Mouse (Mus musculus): ENCODE results near the gene Cd247. TPM values are rescaled to one million over a fixed set of nuclear protein-coding genes. Genes with fewer than 3 reads are reported as not detected.

Cd247 gene
- polyA plus RNA-seq, 1 experiment = not detected

DNA sequence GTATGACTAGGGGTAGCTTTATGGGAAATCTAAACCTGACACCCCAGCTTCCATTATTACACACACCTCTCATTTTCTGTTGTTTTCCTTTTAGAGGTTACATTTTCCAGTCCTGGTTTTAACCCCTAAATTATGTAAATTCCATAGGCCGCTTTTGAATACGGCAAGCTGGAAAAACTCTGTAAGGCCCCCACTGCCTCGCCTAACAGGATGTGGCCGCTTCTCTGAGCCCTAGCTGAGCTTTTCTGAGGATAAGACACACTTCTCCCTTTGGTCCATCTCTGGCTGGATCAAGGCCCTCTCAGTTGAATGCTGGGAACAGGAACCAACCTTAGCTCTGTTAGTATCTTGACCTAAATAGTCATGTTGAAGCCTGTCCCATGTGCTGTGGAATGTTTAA, 15.7 kb downstream of the Cd247 start:
- Histone ChIP-seq H3K79me2 (ENCODE audit: control insufficient read depth, insufficient read depth) (no peaks in the 10 kb centered on the region), H3K4me3 (no peak overlapping the region)

DNA sequence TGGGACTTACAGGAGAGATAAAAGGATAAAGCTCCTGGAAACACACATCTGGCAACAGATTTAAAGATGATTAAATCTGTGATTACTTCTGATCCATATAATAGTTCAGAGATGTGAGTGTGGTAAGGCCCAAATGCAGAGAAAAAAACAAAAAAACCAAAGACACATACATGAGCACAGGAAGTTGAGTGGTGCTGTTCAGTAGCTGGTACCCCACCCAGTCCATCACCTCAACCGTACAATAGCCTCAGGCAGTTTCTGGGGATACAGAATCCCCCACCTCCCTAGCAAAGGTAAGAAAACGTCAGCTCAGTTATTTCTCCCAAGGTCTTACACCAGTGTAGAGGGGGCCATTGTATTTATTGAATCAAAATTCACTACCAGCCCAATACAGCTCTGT, 22.2 kb downstream of the Cd247 start:
- H3ac ChIP-seq (ENCODE audit: control insufficient read depth, insufficient read length) = no peak overlapping the region
- H3K4me2 ChIP-seq (ENCODE audit: low read depth) = no peak overlapping the region
- no peaks in the 10 kb centered on the region for H3K79me2 ChIP-seq (ENCODE audit: control insufficient read depth, insufficient read depth)
- H3K27me3 ChIP-seq (ENCODE audit: control insufficient read depth, insufficient read depth, insufficient read length) = no peaks in the 10 kb centered on the region
- no peak overlapping the region for H3K4me3 ChIP-seq
- no peaks in the 10 kb centered on the region for H3K36me3 ChIP-seq (ENCODE audit: control insufficient read depth, insufficient read depth)
- TF ChIP-seq SRF (IDR thresholded peaks at IDR 0.05; ENCODE audit: control insufficient read depth, insufficient read length, low read depth) (no peak), TCF3 (IDR thresholded peaks at IDR 0.05; ENCODE audit: insufficient read length, low read depth) (no peak), REST (IDR thresholded peaks at IDR 0.05; ENCODE audit: insufficient read depth, insufficient read length) (no peak), E2F4 (IDR thresholded peaks at IDR 0.05; ENCODE audit: insufficient read depth) (no peak), MYOD1 (IDR thresholded peaks at IDR 0.05; ENCODE audit: control insufficient read depth in 1 of 3, insufficient read length in 2 of 3, low read depth in 2 of 3) (no peak), POLR2A (IDR thresholded peaks at IDR 0.05; ENCODE audit: insufficient read length, low read depth) (no peak), CEBPB (IDR thresholded peaks at IDR 0.05; ENCODE audit: insufficient read depth, poor library complexity, severe bottlenecking) (no peak), TCF12 (IDR thresholded peaks at IDR 0.05; ENCODE audit: insufficient read depth, poor library complexity, severe bottlenecking) (no peak), USF1 (IDR thresholded peaks at IDR 0.05; ENCODE audit: low read depth) (no peak), MAX (IDR thresholded peaks at IDR 0.05; ENCODE audit: low read depth) (no peak), MYOG (IDR thresholded peaks at IDR 0.05; ENCODE audit: control insufficient read depth in 1 of 3, insufficient read depth in 1 of 3, insufficient read length in 2 of 3, low read depth in 2 of 3) (no peak), POLR2AphosphoS2 (IDR thresholded peaks at IDR 0.05; ENCODE audit: insufficient read length, low read depth) (no peak)

More for the DNA sequence above, 15.7 kb downstream of the Cd247 start:
- Histone ChIP-seq H3K27me3 (ENCODE audit: control insufficient read depth, insufficient read depth, insufficient read length) (no peaks in the 10 kb centered on the region), H3ac (ENCODE audit: control insufficient read depth, insufficient read length) (no peak overlapping the region), H3K4me2 (ENCODE audit: low read depth) (no peak overlapping the region), H3K36me3 (ENCODE audit: control insufficient read depth, insufficient read depth) (no peaks in the 10 kb centered on the region)
- TF ChIP-seq USF1 (IDR thresholded peaks at IDR 0.05; ENCODE audit: low read depth) = no peak
- no peak for TF ChIP-seq TCF3 (IDR thresholded peaks at IDR 0.05; ENCODE audit: insufficient read length, low read depth)
- TF ChIP-seq MYOD1 (IDR thresholded peaks at IDR 0.05; ENCODE audit: control insufficient read depth in 1 of 3, insufficient read length in 2 of 3, low read depth in 2 of 3) = no peak
- no peak for TF ChIP-seq MAX (IDR thresholded peaks at IDR 0.05; ENCODE audit: low read depth)
- TF ChIP-seq MYOG (IDR thresholded peaks at IDR 0.05; ENCODE audit: control insufficient read depth in 1 of 3, insufficient read depth in 1 of 3, insufficient read length in 2 of 3, low read depth in 2 of 3) = no peak
- no peak for TF ChIP-seq TCF12 (IDR thresholded peaks at IDR 0.05; ENCODE audit: insufficient read depth, poor library complexity, severe bottlenecking)
- TF ChIP-seq REST (IDR thresholded peaks at IDR 0.05; ENCODE audit: insufficient read depth, insufficient read length) = no peak
- no peak for TF ChIP-seq SRF (IDR thresholded peaks at IDR 0.05; ENCODE audit: control insufficient read depth, insufficient read length, low read depth)
- no peak for TF ChIP-seq E2F4 (IDR thresholded peaks at IDR 0.05; ENCODE audit: insufficient read depth)
- TF ChIP-seq POLR2AphosphoS2 (IDR thresholded peaks at IDR 0.05; ENCODE audit: insufficient read length, low read depth) = no peak
- TF ChIP-seq POLR2A (IDR thresholded peaks at IDR 0.05; ENCODE audit: insufficient read length, low read depth) = no peak
- no peak for TF ChIP-seq CEBPB (IDR thresholded peaks at IDR 0.05; ENCODE audit: insufficient read depth, poor library complexity, severe bottlenecking)

DNA sequence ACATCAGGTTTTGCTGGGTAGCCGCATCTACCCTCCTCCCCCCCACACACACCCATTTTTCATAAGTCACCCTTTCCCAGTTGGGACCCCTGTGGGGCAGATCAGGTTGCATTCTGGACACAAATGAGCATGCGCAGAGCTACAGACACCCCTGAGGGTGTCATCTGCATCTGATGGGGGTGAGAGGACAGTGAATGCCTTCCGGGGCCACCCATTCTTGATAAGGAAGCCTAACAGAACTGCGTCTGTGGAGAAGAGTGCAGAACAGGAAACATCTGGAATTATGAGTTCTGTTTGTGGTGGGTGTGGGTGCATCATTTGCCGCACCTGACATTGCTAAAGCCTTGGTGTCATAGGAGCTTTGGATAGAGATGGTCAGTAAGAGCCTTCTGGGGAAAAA, 22.7 kb downstream of the Cd247 start:
- TF ChIP-seq TCF12 (IDR thresholded peaks at IDR 0.05; ENCODE audit: insufficient read depth, poor library complexity, severe bottlenecking) (no peak), USF1 (IDR thresholded peaks at IDR 0.05; ENCODE audit: low read depth) (no peak), POLR2A (IDR thresholded peaks at IDR 0.05; ENCODE audit: insufficient read length, low read depth) (no peak), TCF3 (IDR thresholded peaks at IDR 0.05; ENCODE audit: insufficient read length, low read depth) (no peak), POLR2AphosphoS2 (IDR thresholded peaks at IDR 0.05; ENCODE audit: insufficient read length, low read depth) (no peak), MYOG (IDR thresholded peaks at IDR 0.05; ENCODE audit: control insufficient read depth in 1 of 3, insufficient read depth in 1 of 3, insufficient read length in 2 of 3, low read depth in 2 of 3) (no peak), E2F4 (IDR thresholded peaks at IDR 0.05; ENCODE audit: insufficient read depth) (no peak), SRF (IDR thresholded peaks at IDR 0.05; ENCODE audit: control insufficient read depth, insufficient read length, low read depth) (no peak)
- no peaks in the 10 kb centered on the region for H3K27me3 ChIP-seq (ENCODE audit: control insufficient read depth, insufficient read depth, insufficient read length)
- H3K4me3 ChIP-seq = no peak overlapping the region
- no peak overlapping the region for H3K4me2 ChIP-seq (ENCODE audit: low read depth)
- no peak overlapping the region for H3ac ChIP-seq (ENCODE audit: control insufficient read depth, insufficient read length)
- H3K36me3 ChIP-seq (ENCODE audit: control insufficient read depth, insufficient read depth) = no peaks in the 10 kb centered on the region
- no peaks in the 10 kb centered on the region for H3K79me2 ChIP-seq (ENCODE audit: control insufficient read depth, insufficient read depth)

DNA sequence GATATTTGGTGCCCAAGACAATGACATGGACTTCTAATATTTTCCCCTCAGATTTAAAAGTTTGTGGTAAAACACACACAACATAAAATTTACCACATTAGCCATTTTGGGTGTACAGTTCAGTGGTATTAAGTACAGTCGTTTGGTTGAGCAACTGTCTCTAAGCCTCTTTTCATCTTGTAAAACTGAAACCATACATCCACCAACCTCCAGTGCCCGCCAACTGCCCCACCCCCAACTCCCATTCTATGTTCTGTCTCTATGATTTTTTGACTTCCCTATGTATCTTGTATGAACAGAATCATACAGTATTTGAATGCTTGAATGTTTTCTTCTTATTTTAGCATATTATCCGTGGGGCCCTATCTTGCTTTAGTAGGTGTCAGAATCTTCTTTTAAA, 24.3 kb downstream of the Cd247 start:
- H3K79me2 ChIP-seq (ENCODE audit: control insufficient read depth, insufficient read depth) = no peaks in the 10 kb centered on the region
- no peak for TF ChIP-seq USF1 (IDR thresholded peaks at IDR 0.05; ENCODE audit: low read depth)
- no peak for TF ChIP-seq MAX (IDR thresholded peaks at IDR 0.05; ENCODE audit: low read depth)
- no peak for TF ChIP-seq TCF3 (IDR thresholded peaks at IDR 0.05; ENCODE audit: insufficient read length, low read depth)
- no peak for TF ChIP-seq POLR2A (IDR thresholded peaks at IDR 0.05; ENCODE audit: insufficient read length, low read depth)
- no peak for TF ChIP-seq MYOG (IDR thresholded peaks at IDR 0.05; ENCODE audit: control insufficient read depth in 1 of 3, insufficient read depth in 1 of 3, insufficient read length in 2 of 3, low read depth in 2 of 3)
- no peak for TF ChIP-seq TCF12 (IDR thresholded peaks at IDR 0.05; ENCODE audit: insufficient read depth, poor library complexity, severe bottlenecking)
- TF ChIP-seq CEBPB (IDR thresholded peaks at IDR 0.05; ENCODE audit: insufficient read depth, poor library complexity, severe bottlenecking) = no peak
- TF ChIP-seq REST (IDR thresholded peaks at IDR 0.05; ENCODE audit: insufficient read depth, insufficient read length) = no peak
- TF ChIP-seq MYOD1 (IDR thresholded peaks at IDR 0.05; ENCODE audit: control insufficient read depth in 1 of 3, insufficient read length in 2 of 3, low read depth in 2 of 3) = no peak
- no peak for TF ChIP-seq E2F4 (IDR thresholded peaks at IDR 0.05; ENCODE audit: insufficient read depth)
- no peak for TF ChIP-seq SRF (IDR thresholded peaks at IDR 0.05; ENCODE audit: control insufficient read depth, insufficient read length, low read depth)
- no peak for TF ChIP-seq POLR2AphosphoS2 (IDR thresholded peaks at IDR 0.05; ENCODE audit: insufficient read length, low read depth)
- no peaks in the 10 kb centered on the region for H3K36me3 ChIP-seq (ENCODE audit: control insufficient read depth, insufficient read depth)
- H3K27me3 ChIP-seq (ENCODE audit: control insufficient read depth, insufficient read depth, insufficient read length) = no peaks in the 10 kb centered on the region
- H3K4me3 ChIP-seq = no peak overlapping the region
- no peak overlapping the region for H3ac ChIP-seq (ENCODE audit: control insufficient read depth, insufficient read length)
- no peak overlapping the region for H3K4me2 ChIP-seq (ENCODE audit: low read depth)
